Mouse (Mus musculus): ENCODE results near the gene Gm20388. TPM values are rescaled to one million over a fixed set of nuclear protein-coding genes. Genes with fewer than 3 reads are reported as not detected.

The Gm20388 gene
- total RNA-seq, 2 experiments from 2014 or later: 18.6 TPM; not detected in 1

DNA sequence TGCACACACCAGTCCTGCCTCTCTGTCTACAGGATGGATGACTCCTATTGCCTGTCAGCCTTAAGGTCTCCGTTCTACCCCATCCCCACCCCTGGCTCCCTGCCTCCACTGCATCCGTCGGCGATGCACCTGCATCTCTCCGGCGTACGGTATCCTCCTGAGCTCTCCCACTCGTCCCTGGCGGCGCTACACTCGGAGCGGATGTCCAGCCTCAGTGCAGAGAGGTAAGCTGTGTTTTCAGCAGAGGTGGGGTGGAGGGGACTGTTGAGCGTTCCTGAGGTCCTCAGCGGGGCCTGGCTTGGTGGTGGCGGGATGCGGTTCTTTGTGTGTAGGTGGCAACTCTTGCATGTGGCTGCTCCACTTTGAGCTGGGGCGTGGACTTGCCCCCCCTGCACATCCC is 657.1 kb downstream of the Gm20388 start:
- no peak for DNase-seq (ENCODE audit: low spot score in 2 of 2)
- intact Hi-C loops (cut with DNase I): no loop called here

DNA sequence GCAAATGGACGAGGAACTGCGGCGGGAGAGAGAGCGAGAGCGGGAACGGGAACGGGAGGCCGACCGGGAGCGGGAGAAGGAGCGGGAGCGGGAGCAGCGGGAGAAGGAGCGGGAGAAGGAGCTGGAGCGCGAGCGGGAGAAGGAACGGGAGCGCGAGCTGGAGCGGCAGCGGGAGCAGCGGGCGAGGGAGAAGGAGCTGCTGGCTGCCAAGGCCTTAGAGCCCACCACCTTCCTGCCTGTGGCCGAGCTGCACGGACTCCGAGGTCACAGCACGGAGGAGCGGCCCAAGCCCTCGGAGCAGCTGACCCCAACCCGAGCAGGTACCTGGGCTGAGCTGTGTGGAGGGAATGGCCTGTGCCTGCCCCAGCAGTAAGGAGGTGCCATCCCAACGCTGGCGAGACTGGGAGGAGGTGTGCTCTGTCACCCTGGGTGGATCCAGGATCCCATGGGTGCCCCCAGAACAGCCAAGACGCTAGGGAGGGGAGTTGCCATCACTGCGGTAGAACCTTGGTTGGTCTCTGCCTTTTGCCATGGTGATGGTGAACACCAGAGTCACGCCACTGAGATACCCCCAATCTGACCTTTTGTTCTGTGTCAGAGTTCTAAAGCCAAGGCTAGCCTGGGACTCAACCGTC is 657.6 kb downstream of the Gm20388 start:
- DNase-seq (ENCODE audit: low spot score in 2 of 2): no peak
- intact Hi-C loops (cut with DNase I): no loop called here

DNA sequence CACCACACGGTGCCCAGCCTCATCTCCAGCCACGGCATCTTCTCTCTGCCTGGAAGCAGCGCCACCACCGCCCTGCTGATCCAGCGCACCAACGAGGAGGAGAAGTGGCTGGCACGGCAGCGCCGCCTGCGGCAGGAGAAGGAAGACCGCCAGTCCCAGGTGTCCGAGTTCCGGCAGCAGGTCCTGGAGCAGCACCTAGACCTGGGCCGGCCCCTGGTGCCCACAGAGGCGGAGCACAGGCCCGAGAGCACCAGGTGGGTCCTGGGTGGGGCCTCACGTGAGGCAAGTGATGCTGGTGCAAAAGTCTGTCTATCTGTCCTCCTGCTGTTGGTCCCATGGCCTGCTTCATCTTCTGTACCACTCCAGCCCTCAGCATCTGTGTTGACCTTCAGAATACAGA is 658.5 kb downstream of the Gm20388 start:
- intact Hi-C loops (cut with DNase I): no loop called here

DNA sequence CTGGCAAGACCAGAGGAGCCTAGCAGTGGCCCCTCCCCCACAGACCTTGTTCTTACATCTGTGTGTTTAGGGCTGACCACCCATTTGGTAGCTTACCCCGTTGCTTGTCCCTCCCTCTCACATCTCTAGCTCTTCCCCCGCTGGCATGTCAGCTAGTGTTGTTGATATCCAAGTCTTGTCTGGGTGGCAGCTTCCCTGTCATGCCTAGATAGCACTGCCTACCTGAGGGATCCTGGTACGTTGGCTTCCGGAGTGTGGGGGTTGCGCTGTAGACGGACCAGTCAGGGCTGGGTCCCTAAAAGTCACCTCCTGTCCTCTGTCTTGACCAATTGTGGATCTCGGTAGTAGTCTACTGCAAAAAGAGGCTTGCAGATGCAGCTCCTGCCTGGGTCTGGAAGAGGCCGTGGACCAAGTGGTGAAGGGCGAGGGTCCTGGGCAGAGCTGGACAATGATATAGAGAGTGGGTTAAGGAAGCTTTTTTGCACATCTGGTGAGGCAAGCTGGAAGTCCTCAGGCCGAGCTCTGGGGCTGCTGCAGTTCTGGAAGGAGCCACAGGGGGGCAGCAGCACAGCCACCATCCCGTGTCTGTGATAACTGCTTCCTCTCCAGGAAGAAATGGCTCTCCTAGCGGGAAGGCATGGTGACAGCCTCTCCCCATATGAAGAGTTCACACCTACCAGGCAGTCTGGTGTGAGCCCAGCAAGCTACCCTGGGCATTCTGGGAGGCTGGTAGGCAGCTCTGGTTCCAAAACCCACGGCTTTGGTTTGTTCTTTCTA is 659.5 kb downstream of the Gm20388 start:
- intact Hi-C loops (cut with DNase I): no loop called here
- peak; percentile 75 to 86 for DNase-seq (ENCODE audit: low spot score in 2 of 2)

More for the DNA sequence above, 658.5 kb downstream of the Gm20388 start:
- no peak for DNase-seq (ENCODE audit: low spot score in 2 of 2)

DNA sequence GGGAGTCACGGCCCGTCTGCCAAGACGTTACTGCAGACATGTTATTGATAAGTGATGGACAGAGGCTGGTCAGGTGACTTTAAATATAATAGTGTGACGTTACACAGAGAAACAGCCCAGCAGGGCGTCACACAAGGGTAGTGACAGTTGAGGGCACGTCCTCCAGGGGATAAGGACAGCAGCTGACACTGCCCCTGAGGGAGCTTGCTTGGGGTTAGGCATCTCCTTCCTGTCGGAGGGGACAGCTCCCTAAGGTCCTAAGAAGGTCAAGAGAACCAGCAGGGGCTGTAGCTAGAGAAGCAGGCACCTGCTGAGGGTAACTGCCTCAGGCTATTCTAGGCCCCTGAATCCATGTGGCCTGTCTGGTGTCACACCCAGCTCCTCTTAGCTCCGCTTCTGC is 660.9 kb downstream of the Gm20388 start:
- intact Hi-C loops (cut with DNase I): no loop called here
- no peak for DNase-seq (ENCODE audit: low spot score in 2 of 2)

DNA sequence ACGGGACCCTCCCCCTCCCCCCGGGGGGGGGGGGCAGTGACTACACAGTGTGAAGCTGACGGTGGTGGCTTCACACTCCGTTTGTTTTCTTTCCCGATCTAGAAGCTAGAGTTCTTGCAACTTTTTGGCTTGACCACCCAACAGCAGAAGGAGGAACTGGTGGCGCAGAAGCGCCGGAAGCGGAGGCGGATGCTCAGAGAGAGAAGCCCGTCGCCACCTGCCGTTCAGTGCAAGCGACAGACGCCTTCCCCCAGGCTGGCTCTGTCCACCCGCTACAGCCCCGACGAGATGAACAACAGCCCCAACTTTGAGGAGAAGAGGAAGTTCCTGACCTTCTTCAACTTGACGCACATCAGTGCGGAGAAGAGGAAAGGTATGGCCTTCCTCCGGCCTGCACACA is 661.9 kb downstream of the Gm20388 start:
- intact Hi-C loops (cut with DNase I): no loop called here
- DNase-seq (ENCODE audit: low spot score in 2 of 2): peak in 1 of 2 experiments; percentile 77

DNA sequence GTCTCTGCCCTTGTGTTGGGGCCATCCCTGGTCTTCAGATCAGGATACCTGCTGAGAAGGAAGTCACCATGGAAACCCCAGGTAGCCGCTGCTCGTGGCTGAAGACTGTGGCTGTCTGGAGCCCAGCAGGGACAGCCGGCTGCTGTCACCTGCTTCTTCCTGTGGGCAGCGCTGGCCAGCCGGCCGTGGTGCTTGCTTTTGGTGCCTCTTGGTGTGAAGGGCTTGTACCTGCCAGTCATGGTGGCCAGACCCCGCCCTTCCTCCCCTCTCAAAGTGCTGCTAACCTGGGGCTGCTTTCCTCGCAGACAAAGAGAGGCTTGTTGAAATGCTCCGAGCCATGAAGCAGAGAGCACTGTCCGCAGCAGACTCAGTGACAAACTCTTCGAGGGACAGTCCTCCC is 663.2 kb downstream of the Gm20388 start:
- no peak for DNase-seq (ENCODE audit: low spot score in 2 of 2)
- intact Hi-C loops (cut with DNase I): no loop called here

DNA sequence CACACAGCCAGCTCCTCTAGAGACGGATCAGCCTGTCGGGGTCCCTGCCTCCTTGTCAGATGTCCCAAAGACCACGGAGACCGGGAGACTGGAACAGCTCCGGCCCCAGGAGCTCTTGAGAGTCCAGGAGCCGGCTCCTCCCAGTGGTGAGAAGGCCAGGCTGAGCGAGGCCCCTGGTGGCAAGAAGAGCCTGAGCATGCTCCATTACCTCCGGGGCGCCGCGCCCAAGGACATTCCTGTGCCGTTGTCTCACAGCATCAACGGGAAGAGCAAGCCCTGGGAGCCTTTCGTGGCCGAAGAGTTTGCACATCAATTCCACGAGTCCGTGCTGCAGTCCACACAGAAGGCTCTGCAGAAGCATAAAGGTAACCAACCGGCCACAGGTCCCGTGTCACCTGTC is 664.3 kb downstream of the Gm20388 start:
- intact Hi-C loops (cut with DNase I): no loop called here
- DNase-seq (ENCODE audit: low spot score in 2 of 2): no peak

DNA sequence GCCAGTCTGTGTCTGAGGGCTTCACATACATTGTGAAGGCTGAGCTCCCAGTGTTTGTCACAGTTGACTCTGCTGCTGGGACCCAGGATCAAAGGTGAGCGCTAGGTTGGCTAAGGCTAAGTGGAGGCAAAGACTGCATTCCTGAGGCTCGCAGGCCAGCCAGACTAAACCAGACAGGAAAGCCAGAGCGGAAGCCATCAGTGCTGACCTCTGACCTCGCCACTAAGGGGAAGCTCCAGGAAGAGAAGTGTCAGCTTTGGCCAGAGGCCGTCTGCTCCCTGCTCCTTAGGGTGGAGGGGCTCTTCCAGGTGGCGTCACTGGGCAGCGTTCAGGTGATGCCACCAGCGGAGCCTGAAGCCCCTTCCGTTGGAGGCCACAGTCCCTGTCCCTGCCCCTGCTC is 665.2 kb downstream of the Gm20388 start:
- intact Hi-C loops (cut with DNase I): no loop called here
- no peak for DNase-seq (ENCODE audit: low spot score in 2 of 2)

DNA sequence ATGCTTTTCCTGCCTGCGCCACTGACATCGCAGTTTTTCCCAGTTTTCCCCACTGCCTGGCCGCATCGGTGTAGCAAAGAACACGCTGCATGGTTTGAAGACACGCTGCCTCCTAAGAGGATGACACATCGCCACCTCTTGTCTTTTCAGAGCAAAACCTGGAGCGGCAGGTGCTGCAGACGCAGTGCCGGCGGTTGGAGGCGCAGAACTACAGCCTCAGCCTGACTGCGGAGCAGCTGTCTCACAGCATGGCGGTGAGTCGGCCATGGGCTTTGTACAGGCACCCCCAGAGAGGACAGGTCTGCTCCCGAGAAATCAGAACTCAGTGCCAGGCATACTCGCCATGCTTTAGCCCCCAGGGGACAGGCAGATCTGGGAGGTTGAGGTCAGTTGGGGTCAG is 667.2 kb downstream of the Gm20388 start:
- intact Hi-C loops (cut with DNase I): no loop called here
- no peak for DNase-seq (ENCODE audit: low spot score in 2 of 2)

DNA sequence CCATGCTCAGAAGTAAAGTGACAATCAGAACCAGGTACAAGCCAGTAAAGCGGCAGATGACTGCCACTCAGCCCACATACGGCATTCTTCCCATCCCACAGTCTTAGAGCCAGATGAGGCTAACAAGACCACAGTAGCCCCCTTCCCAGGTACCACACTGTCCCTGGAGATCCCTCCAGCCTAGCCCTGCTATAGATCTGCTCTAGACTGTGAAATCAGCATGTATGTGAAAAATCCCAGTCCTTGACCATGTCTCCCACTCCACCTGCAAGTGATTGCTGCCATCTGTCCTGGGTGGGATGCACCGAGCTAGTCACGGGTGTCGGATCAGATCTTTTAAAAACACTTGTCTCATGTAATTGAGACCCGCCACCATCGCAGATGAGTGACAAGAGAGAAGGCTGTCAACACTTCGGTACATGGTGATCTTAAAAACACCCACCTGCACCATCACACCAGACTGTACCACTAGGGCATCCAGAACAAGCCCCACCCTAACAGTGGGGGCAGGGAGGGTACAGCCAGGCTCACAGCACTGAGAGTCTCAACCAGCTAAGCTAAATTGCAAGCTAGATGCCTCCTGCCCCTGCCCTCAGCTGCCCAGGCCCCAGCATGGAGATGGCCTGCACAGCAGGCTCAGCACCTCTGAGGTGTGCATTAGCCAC is 669.8 kb downstream of the Gm20388 start:
- intact Hi-C loops (cut with DNase I): no loop called here

DNA sequence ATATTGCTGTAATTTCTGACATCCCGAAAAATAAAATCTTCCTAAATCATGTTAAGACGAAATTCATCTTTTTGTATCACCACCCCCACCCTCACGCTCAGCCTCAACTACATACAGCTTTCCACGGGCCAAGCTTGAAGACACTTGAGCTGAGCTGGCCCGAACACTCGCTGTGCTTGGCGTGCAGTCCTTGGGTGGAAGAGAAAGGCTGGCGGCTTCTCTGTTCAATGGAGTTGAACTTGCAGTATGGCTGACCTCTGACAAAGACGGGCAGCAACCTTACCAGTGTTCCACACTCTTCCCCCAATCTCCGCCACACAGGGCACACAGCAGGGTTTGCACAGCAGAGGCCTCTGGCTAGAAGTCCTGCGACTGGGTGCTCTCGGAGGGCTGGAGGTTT is 670.7 kb downstream of the Gm20388 start:
- intact Hi-C loops (cut with DNase I): no loop called here
- no peak for DNase-seq (ENCODE audit: low spot score in 2 of 2)

More for the DNA sequence above, 669.8 kb downstream of the Gm20388 start:
- no peak for DNase-seq (ENCODE audit: low spot score in 2 of 2)

DNA sequence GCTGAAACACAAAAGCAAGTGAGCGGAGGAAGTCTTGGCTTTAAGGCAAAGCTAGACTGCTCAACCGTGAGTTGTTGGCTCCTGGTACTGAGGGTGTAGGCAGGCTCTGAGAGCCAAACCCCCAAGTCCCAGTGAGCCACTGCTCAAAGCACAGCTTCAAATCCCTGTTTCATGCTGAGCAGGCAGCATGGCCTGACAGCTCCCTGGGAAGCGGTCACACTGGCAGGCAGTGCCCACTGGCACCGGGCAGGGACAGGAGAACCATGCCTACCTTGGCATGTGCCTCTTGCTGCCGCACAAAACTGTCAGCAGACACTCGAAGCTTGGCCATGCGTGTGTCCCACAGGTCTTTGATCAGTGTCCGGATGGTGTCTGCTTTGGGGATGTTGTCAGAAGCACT is 671.2 kb downstream of the Gm20388 start:
- no peak for DNase-seq (ENCODE audit: low spot score in 2 of 2)
- intact Hi-C loops (cut with DNase I): no loop called here

DNA sequence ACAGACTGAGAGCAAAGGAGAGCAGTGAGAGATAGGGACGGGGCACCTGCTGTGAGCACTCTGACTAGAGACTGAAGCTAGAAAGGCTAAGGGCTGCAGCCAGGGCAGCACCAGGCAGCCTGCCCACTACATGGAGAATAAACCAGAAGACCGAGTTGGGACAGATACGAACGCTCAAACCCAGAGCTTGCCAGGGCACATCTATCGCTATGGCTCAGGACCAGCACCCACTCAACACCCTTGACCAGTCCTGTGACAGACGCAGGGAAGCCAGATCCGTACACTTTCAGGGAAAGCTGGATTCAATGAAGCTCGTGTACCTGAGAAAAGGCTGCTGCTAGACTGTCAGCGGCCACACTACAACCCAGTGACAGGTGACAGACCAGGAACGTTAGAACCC is 674.9 kb downstream of the Gm20388 start:
- DNase-seq (ENCODE audit: low spot score in 2 of 2): no peak
- intact Hi-C loops (cut with DNase I): no loop called here

DNA sequence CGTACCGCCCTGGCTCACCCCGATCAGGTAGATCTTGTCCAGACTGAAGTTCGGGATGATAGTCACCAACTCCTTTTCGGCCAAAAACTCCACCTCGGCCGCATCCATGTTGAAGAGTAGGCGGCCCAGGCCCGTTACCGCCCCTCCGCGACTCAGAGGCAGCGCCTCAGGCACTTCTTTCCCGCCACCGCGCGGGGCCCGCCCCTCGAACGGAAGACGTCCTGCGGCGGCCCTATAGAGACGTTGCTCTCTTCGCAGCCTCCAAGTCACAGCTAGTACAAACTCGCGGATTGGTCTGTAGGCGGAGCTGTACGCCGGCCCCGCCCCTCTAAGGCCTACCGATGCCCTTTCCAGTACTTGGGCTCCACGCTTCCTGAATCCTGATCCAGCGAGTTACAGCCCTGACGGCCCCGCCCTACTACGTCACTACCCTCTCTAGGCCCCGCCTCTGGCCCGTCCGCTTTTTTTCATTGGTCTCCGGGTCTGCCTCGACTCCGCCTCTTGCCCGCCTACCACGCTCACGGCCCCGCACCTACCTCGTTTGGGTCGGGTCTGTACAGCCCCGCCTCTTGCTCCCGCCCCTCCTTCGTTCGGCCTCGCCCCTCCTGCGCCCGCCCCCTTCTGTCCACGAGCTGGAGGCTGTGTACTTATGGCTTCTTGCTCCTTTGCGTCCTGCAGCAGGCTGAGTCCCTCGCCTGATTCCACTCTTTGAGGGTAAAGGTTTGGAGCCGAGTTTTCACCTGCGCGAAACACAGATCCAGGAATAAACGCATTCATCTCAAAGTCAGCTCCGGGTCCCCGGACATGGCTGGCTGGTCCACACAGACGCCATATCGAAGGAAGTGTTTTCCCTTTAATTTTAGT is 678.5 kb downstream of the Gm20388 start, which contains the start of gene Gins2:
TSS of gene Gins2 (minus strand) at position 397 of the 864 bp plus-strand sequence.
- peak; percentile 99 to 100 for DNase-seq (ENCODE audit: low spot score in 2 of 2)
- intact Hi-C loops (cut with DNase I): no loop called here

DNA sequence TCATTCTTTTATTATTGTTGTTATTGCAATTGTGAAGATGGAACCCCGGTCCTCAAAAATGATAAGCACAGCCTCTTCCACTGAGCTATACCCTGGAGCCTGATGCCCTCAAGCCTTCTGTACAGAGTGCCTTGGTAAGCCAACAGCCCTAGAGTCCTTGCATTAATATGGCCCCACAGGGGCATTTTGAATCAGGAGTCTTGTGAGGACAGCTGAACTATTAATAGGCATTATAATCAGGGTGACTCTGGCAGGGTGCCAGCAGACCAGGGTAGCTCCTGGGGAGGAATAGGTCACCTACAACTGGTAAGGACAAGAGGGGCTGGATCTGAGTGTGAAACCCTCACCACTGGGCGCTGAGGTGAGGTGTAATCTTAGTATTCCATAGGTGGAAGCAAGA is 679.3 kb downstream of the Gm20388 start:
- intact Hi-C loops (cut with DNase I): no loop called here
- DNase-seq (ENCODE audit: low spot score in 2 of 2): no peak

DNA sequence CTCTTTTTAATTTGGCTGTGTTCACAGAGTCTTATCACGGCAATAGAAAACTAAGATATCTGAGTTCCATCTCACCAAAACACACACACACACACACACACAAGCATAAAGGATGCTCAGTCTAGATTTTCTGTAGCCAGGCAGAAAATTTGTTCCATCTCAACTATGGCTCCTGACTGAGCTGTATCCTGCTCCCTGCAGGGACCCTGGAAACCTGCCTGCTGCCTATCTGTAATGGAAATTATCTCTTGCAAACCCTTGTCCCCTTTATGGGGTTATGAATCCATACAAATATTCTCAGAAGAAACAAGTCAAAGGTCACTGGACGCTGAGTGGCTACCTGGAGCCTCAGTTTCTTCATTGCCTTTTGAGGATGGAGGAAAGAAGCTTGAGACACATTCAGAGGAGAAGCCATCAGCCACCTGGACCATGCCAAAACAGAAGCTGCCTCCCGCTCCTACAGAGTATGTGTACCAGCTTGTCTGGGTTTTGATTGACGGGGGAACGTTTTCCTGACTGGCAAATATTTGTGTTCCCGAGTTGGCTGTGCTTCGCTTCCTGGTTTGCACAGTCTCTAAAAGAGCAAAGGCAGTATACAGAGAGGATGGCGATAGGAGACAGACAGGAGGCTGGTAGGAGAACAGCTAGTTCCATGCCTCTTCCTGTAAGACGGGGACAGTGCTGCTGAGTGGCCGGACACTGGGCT is 681.1 kb downstream of the Gm20388 start:
- no peak for DNase-seq (ENCODE audit: low spot score in 2 of 2)
- intact Hi-C loops (cut with DNase I): no loop called here

DNA sequence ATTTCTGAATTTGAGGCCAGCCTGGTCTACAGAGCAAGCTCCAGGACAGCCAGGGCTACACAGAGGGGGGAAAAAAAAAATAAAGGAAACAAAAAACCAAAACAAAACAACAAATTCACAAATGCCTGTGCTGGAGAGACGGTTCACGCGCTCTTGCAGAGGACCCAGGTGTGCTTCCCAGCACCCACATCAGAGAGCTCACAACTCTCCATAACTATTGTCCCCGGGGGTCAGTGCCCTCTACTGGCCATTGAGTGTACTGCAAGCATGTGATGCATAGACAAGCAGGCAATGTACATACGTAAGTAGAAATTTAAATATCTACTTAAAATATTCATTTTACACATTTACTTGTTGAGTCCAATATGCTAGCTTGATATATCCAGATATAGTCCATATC is 683.9 kb downstream of the Gm20388 start:
- intact Hi-C loops (cut with DNase I): no loop called here
- DNase-seq (ENCODE audit: low spot score in 2 of 2): no peak

DNA sequence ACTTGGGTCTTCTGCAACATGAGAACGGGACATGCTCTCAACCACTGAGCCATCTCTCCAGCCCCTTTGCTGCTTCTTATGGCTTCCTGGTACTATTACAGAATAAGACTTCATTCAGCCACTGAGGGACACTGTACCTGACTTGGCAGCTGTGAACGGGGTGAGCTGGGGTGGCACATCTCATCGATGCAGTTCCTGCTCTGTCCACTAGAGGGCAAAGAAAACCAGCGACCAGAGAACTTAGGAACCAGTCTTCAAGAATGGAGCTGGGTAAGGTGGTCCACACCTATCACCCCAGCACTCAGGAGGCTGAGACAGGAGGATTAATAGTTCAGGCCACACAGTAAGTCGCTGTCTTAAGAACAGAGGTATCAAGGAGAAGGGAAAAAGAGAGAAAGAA is 685.3 kb downstream of the Gm20388 start:
- DNase-seq (ENCODE audit: low spot score in 2 of 2): no peak

More for the DNA sequence above, 685.3 kb downstream of the Gm20388 start:
- intact Hi-C loops (cut with DNase I): loop anchor here (5.0 kb wide), 2 partner anchors 294 to 309 kb away; no protein-coding TSS in a partner anchor
